Mouse (Mus musculus) kidney, adult 2 months (tissue): ENCODE results near the gene Ppm1n.

ENCODE experiments used
- CTCF ChIP-seq: fragments of 200-500 bp; conservative IDR thresholded peaks from 2 replicates; pipeline ENCODE4 v1.5.1; 2011; ENCODE audit warnings: low read depth, mild to moderate bottlenecking, control low read depth, low read length, moderate library complexity, mixed read lengths; ENCODE audit not compliant: insufficient read depth, insufficient read length
- POLR2A ChIP-seq: fragments of 200-500 bp; IDR thresholded peaks from one replicate; pipeline ENCODE4 v1.6.1; 2011; ENCODE audit warnings: low read depth, low read length, control low read depth

GRCm38 (mm10) chr7:19290969-19291596 lies 11.2 kb upstream of the Ppm1n start:
- TF ChIP-seq POLR2A: no peak
- no peak for TF ChIP-seq CTCF
